Mouse (Mus musculus) lung, adult 18-20 months (tissue): Measurements from ENCODE around the gene Dync1li1.
A peak's percentile ranks its signal among the peaks of the same experiment; 100 is the strongest.

Source experiments
- DNase-seq, 2 experiments: peaks; one replicate each; pipeline ENCODE4 v3.0.0; 2022; ENCODE audit warnings: mixed read lengths in 2 of 2

Gene Dync1li1

DNA sequence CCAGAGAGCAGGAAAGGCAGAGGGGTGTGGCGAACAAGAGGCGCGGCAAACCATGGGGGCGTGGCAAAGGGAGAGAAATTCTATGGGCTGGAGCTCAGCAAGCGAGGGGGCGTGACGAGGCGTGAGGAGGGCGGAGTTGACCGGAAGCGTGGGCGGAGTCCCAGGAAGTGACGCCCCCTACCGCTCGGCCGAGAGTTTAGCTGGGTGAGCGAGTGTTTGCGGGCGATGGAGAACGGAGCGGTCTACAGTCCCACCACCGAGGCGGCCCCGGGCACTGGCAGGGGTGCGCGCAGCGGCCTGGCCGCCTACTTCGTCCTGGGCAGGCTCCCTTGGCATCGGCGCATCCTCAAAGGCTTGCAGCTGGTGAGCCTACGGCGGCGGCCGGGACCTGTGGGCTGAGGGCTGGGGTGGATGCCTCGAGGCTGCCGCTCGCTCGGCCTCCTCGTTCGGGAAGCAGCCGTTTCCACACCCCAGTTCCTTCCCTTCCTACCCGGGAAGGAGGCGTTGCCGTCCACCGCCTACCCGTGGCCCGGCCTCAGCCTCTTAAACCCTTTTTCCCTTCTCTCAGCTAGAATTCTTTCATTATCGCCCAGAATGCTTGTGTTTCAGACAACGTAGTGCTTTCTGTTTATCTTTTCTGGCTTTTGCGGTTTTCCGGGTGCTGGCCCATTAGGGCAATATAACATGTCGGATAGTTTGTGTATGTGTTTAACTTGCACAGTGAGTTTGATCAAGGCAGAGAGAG, 42.6 kb downstream of the Dync1li1 start, which contains the start of gene Cmtm6:
Cmtm6 (plus strand) TSS at position 106 of the 745 bp plus-strand sequence.
- peak; percentile 97 to 98 for DNase-seq

DNA sequence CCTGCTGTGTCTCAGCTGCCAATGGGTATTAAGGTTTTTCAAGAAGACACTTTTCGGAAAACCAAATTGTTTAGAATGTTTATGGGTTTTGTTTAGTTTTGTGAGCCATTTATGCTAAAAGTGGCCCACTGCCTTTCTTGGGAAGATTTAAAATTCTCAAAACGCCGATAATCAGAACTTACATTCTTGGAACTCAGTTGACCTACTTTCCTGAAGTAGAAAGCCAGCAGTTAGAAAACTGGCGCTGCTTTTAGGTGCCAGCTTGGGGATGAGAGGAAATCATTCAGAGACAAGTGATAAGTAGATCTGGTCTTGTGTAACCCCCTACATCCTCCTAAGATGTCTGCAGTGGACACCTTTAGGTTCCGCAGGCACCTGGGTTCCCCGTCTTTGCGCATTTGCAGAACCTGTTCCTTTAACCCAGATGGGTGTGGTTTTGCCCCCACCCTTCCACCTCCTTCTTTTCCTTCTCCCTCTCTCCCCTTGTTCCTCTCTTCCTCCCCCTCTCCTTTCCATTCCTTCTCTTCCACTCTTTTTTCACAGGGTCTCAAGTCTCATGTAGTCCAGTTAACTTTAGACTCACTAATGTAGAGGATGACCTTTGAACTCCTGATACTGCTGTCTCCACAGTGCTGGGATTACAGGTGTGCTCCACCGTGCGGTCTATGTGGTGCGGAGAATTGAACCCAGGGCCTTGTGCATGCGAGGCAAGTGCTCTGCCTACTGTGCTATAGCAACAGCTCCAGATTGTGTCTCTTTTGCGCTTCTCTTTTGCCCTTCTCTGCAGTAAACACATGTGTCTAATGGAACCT, 43.5 kb downstream of the Dync1li1 start:
- DNase-seq = peak in 1 of 2 experiments; percentile 24

DNA sequence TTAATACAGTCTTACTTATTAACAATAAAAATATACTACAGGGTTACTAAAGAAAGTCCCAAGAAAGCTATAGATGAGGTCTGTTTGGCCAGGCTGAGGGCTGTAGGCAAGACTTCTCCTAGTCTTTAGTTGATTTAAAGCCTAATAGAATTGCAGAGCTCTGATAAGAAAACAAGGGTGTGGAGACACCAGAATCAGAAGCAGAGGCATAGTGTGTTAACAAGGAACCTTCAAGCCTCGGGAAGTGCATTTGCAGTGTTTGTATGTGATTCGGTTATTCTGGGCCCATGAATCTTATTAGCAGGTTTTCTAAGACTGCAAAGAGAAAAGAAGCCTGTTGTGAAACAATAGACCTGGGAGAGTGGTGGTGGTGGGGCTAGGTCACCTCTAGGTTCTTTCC, 44.6 kb downstream of the Dync1li1 start:
- no peak for DNase-seq

DNA sequence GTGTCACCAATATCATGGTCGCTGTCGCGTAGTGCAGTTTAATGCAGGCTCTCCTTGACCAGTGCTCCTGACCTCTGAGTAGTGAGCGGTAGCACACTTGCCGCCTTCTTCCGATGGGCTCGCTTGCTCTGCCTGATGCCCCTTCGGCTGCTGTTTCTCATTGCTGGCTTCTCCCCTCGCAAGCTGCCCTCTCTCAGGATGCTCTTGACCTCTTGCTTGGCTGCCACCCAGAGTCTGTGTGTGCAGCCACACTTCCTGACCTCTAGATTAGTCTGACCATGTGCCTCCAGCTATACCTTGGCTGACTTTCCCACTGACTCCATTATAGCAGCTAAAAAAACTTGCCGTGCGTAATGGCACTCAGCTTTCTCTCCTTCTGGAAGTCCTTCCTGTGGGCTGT, 47.9 kb downstream of the Dync1li1 start:
- DNase-seq = peak; percentile 45 to 61

DNA sequence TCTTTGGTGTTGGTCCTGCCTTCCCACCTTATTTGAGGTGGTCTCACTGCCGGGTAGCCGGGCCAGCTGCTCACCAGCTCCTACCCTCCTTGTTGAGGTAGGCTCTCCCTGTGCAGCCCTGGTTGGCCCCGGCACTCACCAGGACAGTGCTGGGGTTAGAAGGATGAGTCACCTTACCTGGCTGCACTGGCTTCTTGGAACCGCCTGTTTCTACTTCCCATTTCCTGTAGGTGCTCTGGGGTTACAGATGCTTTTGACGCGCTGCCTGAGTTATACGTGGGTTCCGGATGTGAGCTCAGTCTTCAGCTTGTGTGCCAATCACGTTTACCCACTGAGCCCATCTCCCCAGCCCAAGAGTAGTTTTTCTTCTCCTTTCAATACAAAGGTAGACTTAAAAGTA, 51.7 kb downstream of the Dync1li1 start:
- DNase-seq = no peak

DNA sequence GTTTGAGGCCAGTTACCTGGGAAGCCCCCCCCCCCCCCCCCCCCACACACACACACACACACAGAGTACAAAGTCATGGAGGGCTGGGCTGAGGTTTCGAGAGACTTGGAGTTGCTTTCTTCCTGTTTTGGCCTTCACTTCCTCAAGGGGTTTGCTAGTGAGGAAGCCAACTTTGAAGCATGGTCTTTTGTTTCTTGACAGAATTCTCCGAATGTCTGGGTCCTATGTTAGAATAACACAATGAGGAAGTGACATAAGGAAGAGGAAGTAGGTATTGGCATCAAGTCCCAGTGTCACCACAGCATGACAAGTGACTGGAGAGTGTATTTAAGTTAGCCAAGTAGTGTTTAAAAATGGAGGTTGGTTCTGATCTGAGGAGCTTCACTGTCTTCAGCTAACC, 54.1 kb downstream of the Dync1li1 start:
- DNase-seq = peak in 1 of 2 experiments; percentile 22

DNA sequence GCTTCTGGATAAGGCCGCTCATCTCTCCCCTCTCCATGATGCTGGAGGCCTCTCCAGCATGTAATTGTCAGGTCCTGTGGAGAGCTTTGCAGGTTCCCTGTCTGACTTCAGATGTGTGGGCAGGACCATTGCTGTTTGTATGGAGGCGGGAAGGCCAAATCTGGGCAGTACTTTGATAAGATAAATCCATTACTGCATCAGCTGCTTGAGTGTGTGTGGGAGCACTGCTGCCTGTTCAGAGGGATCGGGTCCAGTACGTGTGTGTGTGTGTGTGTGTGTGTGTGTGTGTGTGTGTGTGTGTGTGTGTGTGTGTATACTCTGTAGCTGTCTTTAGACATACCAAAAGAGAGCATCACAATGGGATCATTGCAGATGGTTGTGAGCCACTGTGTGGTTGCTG, 56.6 kb downstream of the Dync1li1 start:
- no peak for DNase-seq

DNA sequence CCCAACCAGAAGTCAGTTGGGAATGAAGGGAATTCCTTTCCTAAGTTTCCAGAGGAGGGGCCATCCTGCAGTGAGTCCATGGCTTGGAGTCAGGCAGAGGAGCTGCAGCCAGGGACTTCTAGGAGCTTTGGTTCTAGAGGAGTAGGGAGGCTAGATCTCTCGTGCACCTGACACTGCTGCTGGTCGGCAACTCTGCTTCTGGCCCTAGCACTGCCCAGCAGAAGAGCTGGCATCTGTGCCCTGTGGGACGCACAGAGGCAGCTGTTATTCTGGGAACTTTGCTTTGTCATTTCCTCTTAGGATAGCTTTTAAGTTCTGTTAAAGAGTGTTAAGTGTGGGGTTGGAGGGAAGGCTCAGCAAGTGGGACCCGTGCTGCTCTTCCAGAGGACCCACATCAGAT, 57.1 kb downstream of the Dync1li1 start:
- DNase-seq = no peak

DNA sequence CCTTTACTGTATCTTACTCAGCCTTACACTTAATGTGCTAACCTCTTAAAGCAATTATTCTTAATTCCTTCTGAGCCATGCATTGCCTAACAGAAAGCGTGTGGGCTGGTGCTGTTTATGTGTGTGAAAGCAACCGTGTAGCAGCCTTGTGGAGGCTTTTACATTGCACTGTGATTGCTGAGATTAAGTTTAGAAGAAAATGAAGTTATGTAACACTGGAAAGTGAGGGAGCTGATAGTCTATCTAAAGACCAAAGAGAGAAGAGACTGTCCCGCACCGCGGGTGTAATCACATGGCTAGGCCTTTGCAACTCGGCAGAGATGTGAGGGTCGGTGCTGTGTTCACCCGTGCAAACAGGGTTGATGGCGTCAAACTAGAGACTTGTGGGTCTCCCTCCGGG, 58.4 kb downstream of the Dync1li1 start:
- no peak for DNase-seq

DNA sequence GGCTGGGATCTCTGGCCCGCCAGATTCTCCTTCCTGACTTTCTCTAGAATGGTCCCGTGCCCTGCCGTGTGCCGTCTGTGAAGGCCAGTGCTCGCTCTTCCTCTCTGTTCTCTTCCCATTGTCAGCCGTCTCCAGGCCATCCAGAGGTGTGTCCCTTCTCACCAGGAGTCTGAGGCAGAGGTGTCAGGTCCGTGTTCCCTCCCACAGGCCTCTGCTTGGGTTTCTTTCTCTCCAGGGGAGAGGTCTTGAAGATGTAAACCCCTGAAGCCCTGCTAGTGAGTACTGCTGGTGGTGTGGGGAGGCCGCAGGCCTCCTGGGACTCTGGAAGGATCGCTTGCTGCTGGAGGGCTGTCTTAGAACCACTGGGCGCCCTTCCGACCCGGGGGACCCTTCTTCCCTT, 58.9 kb downstream of the Dync1li1 start:
- DNase-seq = no peak

DNA sequence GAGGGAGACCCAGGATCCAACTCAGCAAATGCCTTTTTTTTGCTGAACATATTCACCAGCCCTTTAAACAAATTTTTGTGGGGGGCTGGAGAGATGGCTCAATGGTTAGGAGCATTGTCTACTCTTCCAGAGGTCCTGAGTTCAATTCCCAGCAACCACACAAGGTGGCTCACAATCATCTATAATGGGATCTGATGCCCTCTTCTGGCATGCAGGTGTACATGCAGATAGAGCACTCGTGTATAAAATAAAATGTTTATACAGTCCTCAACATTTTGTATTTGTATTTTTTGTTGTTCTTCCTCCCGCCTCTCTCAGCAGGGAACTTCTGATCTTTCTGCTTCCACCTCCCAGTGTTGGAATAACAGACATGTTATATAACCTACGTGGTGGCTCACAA, 63.0 kb downstream of the Dync1li1 start:
- no peak for DNase-seq

DNA sequence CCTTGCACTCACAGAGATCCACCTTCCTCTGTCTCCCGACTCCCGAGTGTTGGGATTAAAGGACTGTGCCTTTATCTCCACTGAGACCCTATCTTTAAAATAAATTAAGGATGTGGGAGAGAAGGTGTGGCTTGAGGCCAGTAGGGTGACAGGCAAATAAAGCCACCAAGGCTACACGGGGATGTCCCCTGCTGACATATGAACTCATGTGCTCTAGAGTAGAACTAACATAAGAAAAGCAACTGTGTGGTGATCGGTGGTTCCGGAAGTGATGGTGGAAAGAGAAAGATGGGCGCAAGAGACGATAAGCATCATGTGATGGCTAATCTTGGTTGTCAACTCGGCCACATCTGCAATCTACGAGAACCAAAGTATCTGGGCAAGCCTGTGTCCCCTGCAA, 63.7 kb downstream of the Dync1li1 start:
- no peak for DNase-seq

DNA sequence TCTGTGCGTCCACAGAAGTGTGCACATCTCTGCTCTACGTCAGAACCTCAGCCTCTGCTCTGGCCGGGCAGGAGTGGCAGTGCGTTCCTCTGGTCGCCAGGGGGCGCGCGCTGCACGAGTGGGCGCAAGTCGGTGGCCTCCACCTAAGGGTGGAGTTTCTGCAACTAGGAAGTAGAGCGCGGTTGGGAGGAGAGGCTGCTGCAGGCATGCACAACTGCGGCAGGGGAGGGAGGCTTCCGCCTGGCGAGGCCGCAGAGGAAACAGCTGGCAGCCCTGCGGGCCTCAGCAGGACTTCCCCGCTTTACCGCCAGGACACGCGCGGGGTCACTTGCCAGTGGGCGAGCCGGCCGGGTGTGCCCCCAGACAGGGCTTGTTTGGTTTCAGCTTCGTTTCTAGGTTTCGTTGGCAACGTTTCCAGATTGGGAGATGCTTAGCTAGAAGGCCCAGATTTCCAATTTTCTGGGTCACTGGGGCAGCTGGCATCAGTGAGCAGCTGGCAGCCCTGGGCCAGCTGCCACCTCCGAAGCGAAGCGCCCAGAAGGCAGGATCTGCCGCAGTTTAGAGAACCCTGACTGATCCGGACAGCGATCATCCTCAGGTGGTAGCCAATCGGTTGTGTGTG, 64.4 kb downstream of the Dync1li1 start:
- peak; percentile 93 to 95 for DNase-seq

DNA sequence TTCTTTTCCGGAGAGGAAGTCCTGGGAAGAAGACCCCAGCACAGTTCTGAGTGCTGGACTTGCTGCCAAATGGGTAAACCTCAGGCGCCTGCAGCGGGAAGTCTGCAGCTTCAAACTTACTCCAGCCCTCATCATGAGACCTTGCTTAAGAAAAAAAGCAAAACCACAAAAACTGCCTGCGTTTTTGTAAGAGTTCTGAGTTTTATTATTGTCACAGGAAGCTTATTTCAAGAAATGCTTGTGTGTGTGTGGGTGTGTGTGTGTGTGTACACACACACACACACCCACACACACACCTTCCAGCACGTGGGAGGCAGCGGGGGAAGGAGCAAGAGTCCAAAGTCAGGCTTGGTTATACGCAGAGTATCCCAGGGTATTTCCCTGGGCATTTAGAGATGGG, 69.7 kb downstream of the Dync1li1 start:
- no peak for DNase-seq

DNA sequence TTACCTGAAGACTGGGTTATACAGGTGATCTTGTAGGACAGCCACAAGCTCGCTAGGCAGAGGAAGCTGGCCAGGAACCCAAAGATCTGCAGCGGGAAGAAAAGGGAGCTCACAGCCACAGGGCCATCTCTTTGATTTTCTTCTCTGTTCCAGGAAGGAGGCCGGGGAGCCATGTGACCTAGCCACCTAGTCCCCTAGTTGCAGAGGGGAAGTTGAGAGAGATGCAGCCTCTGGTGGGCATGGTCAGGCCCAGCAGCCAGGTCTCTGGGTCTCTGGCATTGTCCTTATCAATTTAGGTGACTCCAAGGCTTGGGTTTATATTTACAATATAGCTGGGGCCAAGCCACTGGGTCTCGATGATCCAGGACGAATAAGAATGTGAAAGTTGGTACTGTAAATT, 70.2 kb downstream of the Dync1li1 start:
- no peak for DNase-seq

DNA sequence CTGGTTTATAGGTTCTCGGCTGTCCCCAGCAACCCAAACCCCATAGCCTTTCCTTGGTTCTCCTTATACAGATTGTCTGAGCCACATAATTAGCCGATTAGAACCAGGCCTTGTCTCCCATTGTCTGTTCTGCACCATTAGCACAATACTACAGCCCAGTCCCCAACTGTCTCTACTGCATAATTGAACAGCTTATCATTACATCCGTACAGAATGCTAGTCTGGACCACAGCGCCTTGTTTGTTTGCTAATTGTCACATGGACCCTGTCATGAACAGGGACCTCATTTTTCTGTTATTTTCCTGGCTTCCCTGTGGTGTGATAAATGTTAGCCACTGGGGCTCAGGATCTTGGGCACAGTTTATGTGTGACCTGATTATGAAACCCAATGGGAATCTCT, 71.3 kb downstream of the Dync1li1 start:
- no peak for DNase-seq

DNA sequence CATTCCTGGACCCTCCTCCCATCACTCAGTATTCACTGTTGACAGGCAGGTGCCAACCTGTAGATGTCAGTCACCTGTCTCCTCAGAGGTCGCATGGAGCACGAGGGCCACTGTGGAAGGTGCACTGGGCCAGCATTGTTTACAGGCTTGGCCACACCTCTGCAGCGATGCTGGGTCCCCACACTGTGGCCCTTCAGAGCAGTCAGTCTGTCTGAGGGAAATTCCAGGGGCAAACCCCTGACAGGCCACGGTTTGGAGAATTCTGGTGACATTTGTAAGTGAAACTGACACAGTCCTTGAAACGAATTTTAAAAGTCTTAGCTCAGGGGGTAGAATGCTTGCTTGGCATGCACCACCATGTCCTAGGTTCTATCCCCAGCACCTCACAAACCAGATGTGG, 71.8 kb downstream of the Dync1li1 start:
- DNase-seq = no peak

DNA sequence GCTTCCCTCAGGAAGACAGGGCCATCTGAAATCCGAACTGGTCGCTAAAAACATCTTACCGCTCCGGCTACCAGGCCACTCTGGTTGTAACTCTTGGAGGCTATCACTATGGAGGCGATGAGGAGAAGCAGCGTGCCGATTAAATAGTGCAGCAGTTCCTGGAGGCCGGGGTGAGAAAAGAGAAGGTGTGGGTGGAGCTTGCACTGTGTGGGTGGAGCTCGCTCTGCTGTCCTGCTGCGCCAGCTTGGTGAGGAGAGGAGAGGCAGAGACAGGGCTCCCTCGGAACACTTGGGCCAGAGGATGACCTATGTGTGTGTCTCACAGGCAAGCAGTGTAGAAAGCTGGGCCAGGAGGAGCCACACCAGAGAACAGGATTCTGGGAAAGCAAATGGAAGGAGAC, 73.3 kb downstream of the Dync1li1 start:
- no peak for DNase-seq

DNA sequence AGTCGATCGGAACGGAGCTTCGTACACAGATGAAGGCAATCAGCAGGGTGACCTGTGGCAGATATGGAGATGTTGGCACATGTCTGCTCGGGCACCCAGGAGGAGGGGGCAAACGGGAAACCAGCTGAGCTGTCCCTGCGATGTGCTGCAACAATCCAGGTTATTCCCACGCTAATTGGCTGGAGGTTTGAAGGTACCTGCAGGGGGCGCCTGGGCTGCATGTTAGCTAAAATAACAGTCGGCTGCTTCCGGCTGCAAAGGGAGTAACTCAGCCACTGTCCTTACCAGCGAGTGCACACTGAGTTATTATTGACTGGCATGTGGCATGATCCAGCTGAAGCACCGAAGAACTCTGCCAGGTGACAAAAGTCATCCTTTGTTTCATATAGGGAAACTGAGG, 74.8 kb downstream of the Dync1li1 start:
- peak in 1 of 2 experiments; percentile 30 for DNase-seq

DNA sequence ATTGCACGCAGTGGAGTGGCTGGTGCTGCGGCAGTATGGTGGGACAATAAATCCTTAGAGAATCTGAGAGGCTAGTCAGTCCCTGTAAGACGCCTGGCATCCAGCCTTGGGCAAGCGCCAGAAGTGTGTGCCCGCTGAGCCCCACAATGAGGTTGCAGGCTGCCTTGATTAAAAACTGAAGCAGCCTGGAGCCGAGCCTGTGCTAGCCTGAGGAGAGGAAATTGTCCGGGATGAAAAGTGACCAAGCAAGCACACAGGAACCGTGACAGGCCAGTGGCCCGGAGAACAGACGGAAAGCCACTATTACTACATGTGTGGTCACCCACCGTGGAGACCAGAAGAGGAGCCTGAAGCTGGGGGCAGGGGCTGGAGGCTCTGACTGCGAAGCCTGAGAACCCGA, 78.4 kb downstream of the Dync1li1 start:
- DNase-seq = no peak

DNA sequence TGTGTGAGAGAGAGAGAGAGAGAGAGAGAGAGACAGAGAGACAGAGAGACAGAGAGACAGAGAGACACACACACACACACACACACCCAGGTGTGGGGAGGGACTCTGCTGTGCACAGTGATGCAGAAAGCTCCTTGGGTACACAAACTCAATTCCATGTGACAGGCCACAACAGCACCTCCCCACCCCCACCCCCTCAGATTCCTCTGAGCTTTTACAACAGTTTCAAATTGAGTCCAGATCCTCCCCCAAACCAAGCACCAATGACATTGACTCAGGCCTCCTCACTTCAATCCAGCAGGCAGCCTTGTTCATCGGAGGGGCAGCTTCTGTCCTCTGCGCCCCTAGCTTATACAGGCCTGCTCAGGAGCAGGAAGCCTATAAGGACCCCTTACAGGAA, 78.9 kb downstream of the Dync1li1 start:
- DNase-seq = no peak

DNA sequence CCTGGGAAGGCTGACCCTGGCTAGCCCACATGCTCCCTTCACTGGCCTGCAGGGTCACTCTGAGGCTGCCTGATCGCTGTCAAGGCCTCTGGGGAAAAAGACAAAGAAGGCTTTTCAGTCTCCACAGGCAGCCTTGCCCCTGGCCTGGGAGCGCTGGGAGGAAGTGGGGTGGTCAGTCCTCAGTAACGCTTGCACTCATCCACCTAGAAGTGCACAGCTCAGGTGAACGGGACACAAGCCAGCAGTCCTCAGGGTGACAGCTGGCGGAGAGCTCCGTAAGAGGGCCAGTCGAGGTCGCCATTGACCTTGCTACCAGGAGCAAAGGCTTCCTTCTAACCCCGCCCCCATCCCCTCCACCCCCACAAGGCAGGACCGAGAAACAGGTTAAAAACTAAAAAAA, 79.5 kb downstream of the Dync1li1 start:
- peak; percentile 49 to 56 for DNase-seq

DNA sequence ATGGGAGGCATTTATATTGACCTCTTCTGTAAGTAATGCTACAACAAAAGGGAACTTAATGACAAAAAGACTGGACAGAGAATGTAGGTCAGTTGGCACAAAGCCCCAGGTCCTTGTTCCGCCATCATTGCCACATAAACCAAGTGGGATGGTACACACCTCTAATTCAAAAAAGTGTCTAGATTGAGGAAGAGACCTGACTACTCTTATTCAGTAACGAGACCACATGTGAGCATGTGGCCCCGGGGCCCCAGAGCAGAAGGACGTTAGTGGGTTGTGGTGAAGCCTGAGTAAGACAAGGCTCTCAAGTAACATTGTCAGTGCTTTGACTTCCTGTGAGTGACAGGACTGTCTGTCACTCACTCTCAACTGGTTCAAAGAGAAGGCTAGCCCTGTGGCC, 81.6 kb downstream of the Dync1li1 start:
- DNase-seq = peak; percentile 46 to 59

DNA sequence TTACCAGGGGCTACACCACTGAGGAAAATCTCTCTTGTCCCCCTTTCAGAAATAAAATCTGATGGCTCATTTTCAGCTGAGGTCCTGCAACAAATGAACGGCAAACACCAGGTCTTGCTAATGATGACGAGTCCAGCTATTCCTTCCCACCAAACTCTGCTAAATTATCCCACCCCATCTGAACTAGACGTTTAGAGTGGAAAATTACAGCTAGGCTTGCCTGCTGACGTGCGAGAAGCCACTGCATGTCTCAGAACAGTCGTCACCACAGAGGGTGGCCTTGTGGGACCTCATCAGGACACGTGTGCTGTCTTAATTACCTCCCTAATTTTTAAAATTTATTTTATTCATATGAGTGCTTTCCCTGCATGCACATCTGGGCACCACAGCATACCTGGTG, 83.0 kb downstream of the Dync1li1 start:
- DNase-seq = no peak
